Mouse (Mus musculus) gonadal fat pad, adult 2 months (tissue): Measurements from ENCODE around the gene Gpd1. TPM values are rescaled to one million over a fixed set of nuclear protein-coding genes. Genes with fewer than 3 reads are reported as not detected.
"Not testable (repeated sequence)": the region's sequence is repeated elsewhere in the genome, so short reads cannot be mapped to it uniquely, and the experiment has no call there.

ENCODE experiments used
- DNase-seq: peaks from one replicate; pipeline ENCODE4 v3.0.0-alpha.2; 2012; ENCODE audit warnings: low read depth
- polyA plus RNA-seq: library from polyadenylated mRNA; depleted of rRNA; stranded (reverse); fragments of >200 nt; gene quantifications from 2 replicates; pipeline ENCODE4 v1.2.3, GENCODE M21; 2012

The Gpd1 gene
- polyA plus RNA-seq, 1 experiment, result 504 TPM

GRCm38 (mm10) chr15:99721921-99722743 is 4.8 kb downstream of the Gpd1 start:
- DNase-seq, result no peak

GRCm38 (mm10) chr15:99723120-99723514 is 5.8 kb downstream of the Gpd1 start:
- no peak for DNase-seq

GRCm38 (mm10) chr15:99723515-99724291 is 6.4 kb downstream of the Gpd1 start:
- no peak for DNase-seq

- DNase-seq, result no peak
Measured at GRCm38 (mm10) chr15:99724292-99725021, 7.1 kb downstream of the Gpd1 start.

GRCm38 (mm10) chr15:99725341-99726155 is 8.2 kb downstream of the Gpd1 start, which contains the start of gene Cox14:
Gene Cox14, plus strand, starts transcription at chr15:99725618.
- peak; percentile 94 for DNase-seq

- no peak for DNase-seq
Measured at GRCm38 (mm10) chr15:99726549-99726948, 9.2 kb downstream of the Gpd1 start.

- DNase-seq, result not testable (repeated sequence)
Measured at GRCm38 (mm10) chr15:99727039-99727438, 9.7 kb downstream of the Gpd1 start.

- no peak for DNase-seq
Measured at GRCm38 (mm10) chr15:99727525-99727924, 10.2 kb downstream of the Gpd1 start.

- no peak for DNase-seq
Measured at GRCm38 (mm10) chr15:99728211-99728610, 10.9 kb downstream of the Gpd1 start.

- DNase-seq, result no peak
Measured at GRCm38 (mm10) chr15:99729056-99729783, 11.9 kb downstream of the Gpd1 start.

GRCm38 (mm10) chr15:99731167-99731566 is 13.9 kb downstream of the Gpd1 start:
- DNase-seq, result no peak

GRCm38 (mm10) chr15:99731678-99732077 is 14.4 kb downstream of the Gpd1 start:
- no peak for DNase-seq

GRCm38 (mm10) chr15:99733186-99733585 is 15.9 kb downstream of the Gpd1 start:
- DNase-seq, result peak; percentile 89

GRCm38 (mm10) chr15:99735631-99736030 is 18.3 kb downstream of the Gpd1 start:
- no peak for DNase-seq

GRCm38 (mm10) chr15:99736675-99737074 is 19.4 kb downstream of the Gpd1 start:
- no peak for DNase-seq

GRCm38 (mm10) chr15:99740229-99740628 is 22.9 kb downstream of the Gpd1 start:
- DNase-seq, result no peak

GRCm38 (mm10) chr15:99754204-99754603 is 36.9 kb downstream of the Gpd1 start:
- no peak for DNase-seq

GRCm38 (mm10) chr15:99767467-99767866 is 50.2 kb downstream of the Gpd1 start:
- DNase-seq, result no peak

- no peak for DNase-seq
Measured at GRCm38 (mm10) chr15:99768761-99769160, 51.4 kb downstream of the Gpd1 start.

GRCm38 (mm10) chr15:99771004-99771500 is 53.7 kb downstream of the Gpd1 start:
- no peak for DNase-seq
